Mouse (Mus musculus) ES-Bruce4 (cell line): ENCODE measurements around the gene Gm498.

Experiments used
- CTCF ChIP-seq: IDR thresholded peaks from one replicate; pipeline ENCODE4 v1.8.1; 2011; ENCODE audit warnings: low read depth, low read length
- POLR2A ChIP-seq: IDR thresholded peaks from one replicate; pipeline ENCODE4 v1.8.1; 2011; ENCODE audit warnings: low read length; ENCODE audit not compliant: insufficient read depth

DNA sequence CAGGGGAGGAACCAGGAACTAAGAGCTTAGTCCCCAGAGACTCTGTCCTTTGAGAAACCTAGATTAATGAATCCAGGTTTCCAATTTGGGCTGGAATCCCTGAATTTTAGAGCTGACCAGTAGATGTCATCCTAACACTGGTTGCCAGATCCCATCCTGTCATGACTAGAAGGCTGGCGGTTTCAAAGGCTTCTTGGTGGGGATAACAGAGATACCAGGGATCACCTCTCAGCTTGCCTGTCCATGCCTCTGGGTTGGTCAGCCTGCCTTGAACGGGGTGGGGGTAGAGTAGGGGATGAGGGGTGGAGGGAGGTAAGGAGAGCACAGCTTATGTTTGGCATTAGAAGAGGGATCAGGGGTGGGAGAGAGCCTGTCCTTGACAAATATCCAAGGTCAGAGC, 34.0 kb downstream of the Gm498 start:
- TF ChIP-seq CTCF (no peak), POLR2A (no peak)
